In the genomic region with DNA sequence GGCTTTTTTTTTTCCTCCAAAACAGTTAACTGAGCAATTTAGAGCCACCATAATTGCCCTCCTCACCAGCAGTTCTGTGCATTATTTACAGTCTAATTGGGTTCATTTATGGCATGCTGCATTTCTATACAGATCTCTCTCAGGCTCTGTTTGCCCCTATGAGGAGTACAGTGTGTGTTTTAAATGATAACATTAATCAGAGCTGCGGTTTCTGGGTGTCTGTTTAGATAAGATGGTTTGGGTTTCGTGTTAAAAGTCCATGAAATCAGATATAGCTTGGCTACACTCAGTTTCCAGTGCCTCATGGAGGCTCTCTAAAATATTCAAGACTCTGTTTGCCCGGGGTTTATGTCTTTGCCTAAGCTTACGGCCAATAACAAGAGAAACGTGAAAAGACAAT, we compare ENCODE assay signal across 17 mouse cellular contexts. TPM values are rescaled to one million over a fixed set of nuclear protein-coding genes. Genes with fewer than 3 reads are reported as not detected.
DNase-seq lines count a peak whose midpoint lies in the region; ATAC-seq and TF ChIP-seq lines count a peak whose summit lies in the region.
"Had no signal": no experiment of that assay in that cellular context is flagged by ENCODE, and none has a peak within 500 bp of the region (broad histone marks: within the 10 kb centered on the region; RNA-seq: fewer than 3 reads in every experiment).

No protein-coding gene starts in this region.

- no peak for ATAC-seq in heart, embryonic 13.5 days (ENCODE audit: extremely low read depth, insufficient number of reproducible peaks, low FRiP score, low TSS enrichment)
- ATAC-seq in heart, embryonic 11.5 days (replicated peaks; ENCODE audit: insufficient number of reproducible peaks, low FRiP score, low TSS enrichment): no peak
- no peak for ATAC-seq in kidney, postnatal 0 days (replicated peaks; ENCODE audit: low FRiP score, low read depth)
- no peak for ATAC-seq in liver, embryonic 14.5 days (ENCODE audit: insufficient read depth)
- no peak for ATAC-seq in activated CD4-positive, CD25-positive, alpha-beta regulatory T cell, adult 4 months
- ATAC-seq: CD4-positive, CD25-positive, alpha-beta regulatory T cell, adult 4 months; forebrain, embryonic 16.5 days had no signal

- no peak for TF ChIP-seq CTCF in kidney, postnatal 0 days (IDR thresholded peaks at IDR 0.05; ENCODE audit: low read depth)
- no peak for TF ChIP-seq CTCF in liver, embryonic 14.5 days (IDR thresholded peaks at IDR 0.05; ENCODE audit: low read depth)

- 38% methylated on average over 5 of the region's 5 CpGs for WGBS in heart, embryonic 13.5 days
- 46% methylated on average over 5 of the region's 5 CpGs for WGBS in heart, embryonic 11.5 days (ENCODE audit: insufficient replicate concordance)
- 41% methylated on average over 5 of the region's 5 CpGs for WGBS in kidney, postnatal 0 days
- WGBS in liver, embryonic 14.5 days (ENCODE audit: insufficient replicate concordance): 18% methylated on average over 5 of the region's 5 CpGs

- peaks cover 60% of the 10 kb centered on the region for H3K4me1 ChIP-seq in heart, embryonic 13.5 days
- H3K4me1 ChIP-seq in heart, embryonic 11.5 days (ENCODE audit: control insufficient read depth, insufficient read depth, low read length): peaks cover 33% of the 10 kb centered on the region
- H3K4me1 ChIP-seq in kidney, postnatal 0 days (replicated peaks; ENCODE audit: insufficient read depth, low read length): peaks cover 29% of the 10 kb centered on the region
- peaks cover 0 to 28% of the 10 kb centered on the region in 2 experiments; a peak in 2 of 4 replicates for H3K4me1 ChIP-seq in liver, embryonic 14.5 days (replicated peaks; ENCODE audit: control insufficient read depth in 2 of 2, insufficient read depth in 2 of 2, low read length in 1 of 2)

- no peaks in the 10 kb centered on the region for H3K9me3 ChIP-seq in heart, embryonic 13.5 days
- H3K9me3 ChIP-seq in heart, embryonic 11.5 days (replicated peaks; ENCODE audit: control insufficient read depth, low read length): no peaks in the 10 kb centered on the region
- no peaks in the 10 kb centered on the region for H3K9me3 ChIP-seq in kidney, postnatal 0 days (replicated peaks; ENCODE audit: low read length)
- no peaks in the 10 kb centered on the region for H3K9me3 ChIP-seq in liver, embryonic 14.5 days (ENCODE audit: control insufficient read depth, low read length)
- H3K9me3 ChIP-seq: neural tube, embryonic 12.5 days had no signal

- peaks cover 35% of the 10 kb centered on the region for H3K36me3 ChIP-seq in heart, embryonic 13.5 days
- H3K36me3 ChIP-seq in heart, embryonic 11.5 days (ENCODE audit: control insufficient read depth, insufficient read depth, low read length): peaks cover 6% of the 10 kb centered on the region; the same call in 1 of the 2 replicates
- H3K36me3 ChIP-seq in kidney, postnatal 0 days (ENCODE audit: insufficient read depth, low read length): 0 out of 2 replicates have a peak, but pooled peaks cover 3% of the 10 kb centered on the region
- no peaks in the 10 kb centered on the region for H3K36me3 ChIP-seq in liver, embryonic 14.5 days (replicated peaks; ENCODE audit: control insufficient read depth, insufficient read depth, low read depth)
- H3K36me3 ChIP-seq: G1E had no signal

- no peak overlapping the region for H3K4me3 ChIP-seq in heart, embryonic 13.5 days
- no peak overlapping the region for H3K4me3 ChIP-seq in heart, embryonic 11.5 days (ENCODE audit: low read depth, low read length)
- no peak overlapping the region for H3K4me3 ChIP-seq in kidney, postnatal 0 days (replicated peaks; ENCODE audit: low read depth, low read length)
- H3K4me3 ChIP-seq in liver, embryonic 14.5 days (ENCODE audit: insufficient read depth in 1 of 2, low read depth in 2 of 2, low read length in 2 of 2): no peak overlapping the region
- H3K4me3 ChIP-seq: neural tube, embryonic 12.5 days had no signal

- no peak overlapping the region for H3K4me2 ChIP-seq in heart, embryonic 13.5 days
- H3K4me2 ChIP-seq in heart, embryonic 11.5 days: no peak overlapping the region
- H3K4me2 ChIP-seq in kidney, postnatal 0 days (ENCODE audit: low read length): no peak overlapping the region
- H3K4me2 ChIP-seq in liver, embryonic 14.5 days (ENCODE audit: low read depth): no peak overlapping the region
- H3K4me2 ChIP-seq: neural tube, embryonic 12.5 days had no signal

- H3K27me3 ChIP-seq in heart, embryonic 13.5 days (replicated peaks): no peaks in the 10 kb centered on the region
- no peaks in the 10 kb centered on the region for H3K27me3 ChIP-seq in heart, embryonic 11.5 days (ENCODE audit: control insufficient read depth, insufficient read depth, low read length)
- H3K27me3 ChIP-seq in kidney, postnatal 0 days (ENCODE audit: insufficient read depth, low read length): no peaks in the 10 kb centered on the region
- H3K27me3 ChIP-seq in liver, embryonic 14.5 days (ENCODE audit: control insufficient read depth, insufficient read depth, low read length): no peaks in the 10 kb centered on the region
- H3K27me3 ChIP-seq: neural tube, embryonic 12.5 days had no signal

- H3K27ac ChIP-seq in heart, embryonic 13.5 days (replicated peaks): 0 out of 2 replicates have a peak overlapping the region, but pooled peaks have one; percentile 10
- no peak overlapping the region for H3K27ac ChIP-seq in heart, embryonic 11.5 days (ENCODE audit: low read depth, low read length)
- 0 out of 2 replicates have a peak overlapping the region, but pooled peaks have one; percentile 11 for H3K27ac ChIP-seq in kidney, postnatal 0 days
- no peak overlapping the region for H3K27ac ChIP-seq in liver, embryonic 14.5 days
- H3K27ac ChIP-seq: neural tube, embryonic 12.5 days had no signal

- no peak overlapping the region for H3K9ac ChIP-seq in heart, embryonic 13.5 days
- H3K9ac ChIP-seq in heart, embryonic 11.5 days (ENCODE audit: low read depth, low read length): no peak overlapping the region
- no peak overlapping the region for H3K9ac ChIP-seq in kidney, postnatal 0 days (ENCODE audit: low read depth, low read length)
- no peak overlapping the region for H3K9ac ChIP-seq in liver, embryonic 14.5 days (replicated peaks)
- H3K9ac ChIP-seq: neural tube, embryonic 12.5 days had no signal

- DNase-seq in kidney, postnatal 0 days (ENCODE audit: low spot score): no peak
- DNase-seq in kidney, adult 9 months: no peak
- DNase-seq in c-Kit-positive CD71-positive TER-119-negative erythroid progenitor cells, embryonic 14.5 days (ENCODE audit: low read depth): peak; percentile 21
- DNase-seq in liver, embryonic 14.5 days (ENCODE audit: low read depth in 3 of 3, low spot score in 3 of 3): no peak
- DNase-seq in ovary, postnatal 36 days (ENCODE audit: low spot score): no peak
- DNase-seq: adrenal gland, adult 2 months; cerebellum, adult 11 months; cerebellum, postnatal 25 days; lung, postnatal 10 days; thymus, adult 18-20 months had no signal

- peak; percentile 44; the same call in 1 of the 2 replicates for TF ChIP-seq EP300 in liver, embryonic 14.5 days (IDR thresholded peaks at IDR 0.05; ENCODE audit: low read depth)

RNA-seq across cellular contexts. Expression of a gene that starts 42.7 kb away (rescaled TPM):
- polyA plus RNA-seq in heart, embryonic 13.5 days (2015; fragmentation: Nextera tagmentation; extraction: Ambion mirVana): 1.6 TPM in 2 replicates
- polyA plus RNA-seq in heart, embryonic 11.5 days (2014; fragmentation: Nextera tagmentation; extraction: Ambion mirVana): 1.8 and 2.4 TPM in 2 replicates
- polyA plus RNA-seq in kidney, postnatal 0 days (2015; fragmentation: Nextera tagmentation; extraction: Ambion mirVana): 2.3 and 2.9 TPM in 2 replicates
- 0.32 and 0.51 TPM in 2 replicates for polyA plus RNA-seq in liver, embryonic 14.5 days (2012; rRNA removed)
- polyA plus RNA-seq in liver, embryonic 14.5 days (2014; fragmentation: Nextera tagmentation; extraction: Ambion mirVana): 0.18 and 0.19 TPM in 2 replicates
- polyA plus RNA-seq in activated CD4-positive, CD25-positive, alpha-beta regulatory T cell, adult 4 months (2017; shearing (Covaris generic)): not detected
- polyA plus RNA-seq: CD4-positive, CD25-positive, alpha-beta regulatory T cell, adult 4 months; G1E had no signal

Comparison
In these comparisons a context has a peak if more than half of its experiments do, and no peak if none do; other contexts are left out.
1. H3K27ac ChIP-seq: peak in heart, embryonic 13.5 days (single experiment) and kidney, postnatal 0 days (single experiment); none in heart, embryonic 11.5 days (single experiment) and liver, embryonic 14.5 days (single experiment).